Mouse (Mus musculus) liver, embryonic 16.5 days (tissue): ENCODE measurements at regions not wholly inside any gene's neighbourhood (a gene's known extent, or its start where the extent isn't known, plus 50 kb on each side); places are given as distances from the start of the nearest gene placed in this dataset.

Source experiments
- ATAC-seq: fragments of 200-750 bp; cut with Nextera tagmentation; 2 replicates; pipeline ENCODE4 v1.8.0; 2017; ENCODE audit warnings: low read depth, mild to moderate bottlenecking, moderate number of reproducible peaks, moderate library complexity
- H3K27ac ChIP-seq: fragments of 300-500 bp; sonication (generic); 2 replicates; pipeline ENCODE4 v1.5.1; 2014; ENCODE audit warnings: mild to moderate bottlenecking, low read length
- H3K27me3 ChIP-seq: fragments of 300-500 bp; sonication (generic); 2 replicates; pipeline ENCODE4 v1.6.1; 2014; ENCODE audit warnings: low read depth, low read length, mixed read lengths; ENCODE audit not compliant: control insufficient read depth, insufficient read depth
- H3K36me3 ChIP-seq: fragments of 300-500 bp; sonication (generic); 2 replicates; pipeline ENCODE4 v1.6.1; 2014; ENCODE audit warnings: mild to moderate bottlenecking; ENCODE audit not compliant: control insufficient read depth, insufficient read depth
- H3K4me1 ChIP-seq: fragments of 300-500 bp; sonication (generic); 2 replicates; pipeline ENCODE4 v1.6.1; 2014; ENCODE audit warnings: low read depth, low read length, mixed read lengths; ENCODE audit not compliant: control insufficient read depth
- H3K4me2 ChIP-seq: fragments of 300-500 bp; sonication (generic); 2 replicates; pipeline ENCODE4 v1.6.1; 2014; ENCODE audit warnings: low read depth, low read length, mixed read lengths
- H3K4me3 ChIP-seq: fragments of 300-500 bp; sonication (generic); 2 replicates; pipeline ENCODE4 v1.5.1; 2014; ENCODE audit warnings: low read depth, mild to moderate bottlenecking, low read length
- H3K9ac ChIP-seq: fragments of 300-500 bp; sonication (generic); 2 replicates; pipeline ENCODE4 v1.6.1; 2014; ENCODE audit warnings: low read depth, low read length
- H3K9me3 ChIP-seq: fragments of 300-500 bp; sonication (generic); replicated peaks from 2 replicates; pipeline ENCODE4 v1.6.1; 2016; ENCODE audit warnings: low read length; ENCODE audit not compliant: control insufficient read depth
- WGBS: fragments of 180-500 bp; shearing (Covaris S2); extraction: QIAGEN DNeasy Blood & Tissue Kit; methylation state at CpG from one replicate; pipeline ENCODE4 v1.1.7; 2014; ENCODE audit not compliant: insufficient replicate concordance; 5-methylcytosine and 5-hydroxymethylcytosine counted together

DNA sequence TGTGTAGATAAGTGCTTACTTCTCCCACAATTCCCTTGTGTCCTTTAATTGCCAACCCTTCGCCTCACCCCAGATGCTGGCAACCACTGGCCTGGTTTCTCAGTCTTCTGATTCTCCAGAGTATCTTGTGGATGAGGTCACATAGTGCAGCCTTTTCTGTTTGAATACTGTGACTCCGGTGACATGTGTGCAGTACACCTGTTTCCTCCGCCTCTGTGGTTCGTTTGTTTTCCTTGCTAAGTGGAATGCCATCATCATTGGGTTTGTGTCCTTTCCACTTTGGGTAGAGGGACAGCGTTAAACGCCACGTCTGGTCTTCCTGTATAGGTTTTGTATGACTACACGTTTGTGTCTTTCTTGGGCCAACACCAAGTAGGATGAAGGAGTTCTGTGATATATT is 224.9 kb downstream of the Pmp22 start:
- no peaks in the 10 kb centered on the region for H3K9me3 ChIP-seq
- H3K27ac ChIP-seq = no peak overlapping the region
- H3K4me1 ChIP-seq = peaks cover 3% of the 10 kb centered on the region; the same call in 1 of the 2 replicates
- H3K4me3 ChIP-seq = no peak overlapping the region
- ATAC-seq = no peak
- no peaks in the 10 kb centered on the region for H3K27me3 ChIP-seq
- 67% methylated on average over 8 of the region's 8 CpGs for WGBS
- no peaks in the 10 kb centered on the region for H3K36me3 ChIP-seq
- H3K9ac ChIP-seq = no peak overlapping the region
- no peak overlapping the region for H3K4me2 ChIP-seq

GRCm38 (mm10) chr11:63357772-63358344 is 229.1 kb downstream of the Pmp22 start:
- ATAC-seq = no peak
- WGBS = 64% methylated on average over 10 of the region's 10 CpGs
- Histone ChIP-seq H3K9me3 (no peaks in the 10 kb centered on the region), H3K4me3 (no peak overlapping the region), H3K4me2 (no peak overlapping the region), H3K4me1 (peaks cover 3% of the 10 kb centered on the region; the same call in 1 of the 2 replicates), H3K27me3 (no peaks in the 10 kb centered on the region), H3K9ac (no peak overlapping the region), H3K36me3 (no peaks in the 10 kb centered on the region), H3K27ac (no peak overlapping the region)

GRCm38 (mm10) chr11:63367756-63368265 is 239.0 kb downstream of the Pmp22 start:
- Histone ChIP-seq H3K4me2 (no peak overlapping the region), H3K4me3 (no peak overlapping the region), H3K27me3 (no peaks in the 10 kb centered on the region), H3K27ac (no peak overlapping the region), H3K9ac (no peak overlapping the region), H3K9me3 (no peaks in the 10 kb centered on the region), H3K36me3 (no peaks in the 10 kb centered on the region), H3K4me1 (no peaks in the 10 kb centered on the region)
- no peak for ATAC-seq
- WGBS = 54% methylated on average over 6 of the region's 6 CpGs

GRCm38 (mm10) chr11:63369475-63369874 is 240.7 kb downstream of the Pmp22 start:
- Histone ChIP-seq H3K4me2 (no peak overlapping the region), H3K4me1 (no peaks in the 10 kb centered on the region), H3K27me3 (no peaks in the 10 kb centered on the region), H3K9ac (no peak overlapping the region), H3K4me3 (no peak overlapping the region), H3K36me3 (no peaks in the 10 kb centered on the region), H3K9me3 (no peaks in the 10 kb centered on the region), H3K27ac (no peak overlapping the region)
- peak; percentile 69; the same call in 1 of the 2 replicates for ATAC-seq
- WGBS = 44% methylated on average over 2 of the region's 2 CpGs

GRCm38 (mm10) chr11:63376311-63376710 is 247.5 kb downstream of the Pmp22 start:
- Histone ChIP-seq H3K36me3 (no peaks in the 10 kb centered on the region), H3K9me3 (no peaks in the 10 kb centered on the region), H3K27ac (no peak overlapping the region), H3K27me3 (no peaks in the 10 kb centered on the region), H3K4me3 (no peak overlapping the region), H3K9ac (no peak overlapping the region), H3K4me1 (no peaks in the 10 kb centered on the region), H3K4me2 (no peak overlapping the region)
- 74% methylated on average over 3 of the region's 3 CpGs for WGBS
- no peak for ATAC-seq

DNA sequence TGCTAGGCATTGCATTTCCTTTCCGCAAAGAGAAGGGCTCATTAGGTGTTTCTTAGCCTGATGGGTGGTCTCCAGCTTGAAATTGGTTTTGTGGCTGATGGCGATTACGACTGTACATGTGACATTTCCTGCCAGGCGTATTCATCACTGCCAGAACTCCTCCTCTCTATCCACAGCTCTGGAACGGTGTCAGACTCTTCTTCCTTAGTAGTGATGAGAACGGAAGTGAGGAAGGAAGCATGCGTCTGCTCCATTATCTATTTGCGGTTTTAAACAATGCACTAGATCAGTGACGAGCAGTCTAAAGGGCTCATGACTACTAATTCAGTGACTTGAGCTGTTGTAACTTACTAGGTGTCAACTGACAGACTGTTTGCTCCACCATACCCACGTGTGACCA is 248.2 kb downstream of the Pmp22 start:
- no peak overlapping the region for H3K4me3 ChIP-seq
- no peaks in the 10 kb centered on the region for H3K4me1 ChIP-seq
- no peaks in the 10 kb centered on the region for H3K9me3 ChIP-seq
- no peaks in the 10 kb centered on the region for H3K36me3 ChIP-seq
- H3K27ac ChIP-seq = no peak overlapping the region
- peak; percentile 37; the same call in 1 of the 2 replicates for ATAC-seq
- H3K4me2 ChIP-seq = no peak overlapping the region
- no peak overlapping the region for H3K9ac ChIP-seq
- 20% methylated on average over 10 of the region's 10 CpGs for WGBS
- H3K27me3 ChIP-seq = no peaks in the 10 kb centered on the region

GRCm38 (mm10) chr11:63388247-63388646 is 259.5 kb downstream of the Pmp22 start:
- Histone ChIP-seq H3K4me3 (no peak overlapping the region), H3K36me3 (no peaks in the 10 kb centered on the region), H3K4me2 (no peak overlapping the region), H3K4me1 (no peaks in the 10 kb centered on the region), H3K9me3 (no peaks in the 10 kb centered on the region), H3K27me3 (no peaks in the 10 kb centered on the region), H3K27ac (no peak overlapping the region), H3K9ac (no peak overlapping the region)
- WGBS = 54% methylated on average over 4 of the region's 4 CpGs
- ATAC-seq = no peak

- ATAC-seq = no peak
- no peak overlapping the region for H3K4me3 ChIP-seq
- no peak overlapping the region for H3K27ac ChIP-seq
- no peak overlapping the region for H3K9ac ChIP-seq
- no peaks in the 10 kb centered on the region for H3K9me3 ChIP-seq
- H3K4me1 ChIP-seq = no peaks in the 10 kb centered on the region
- H3K27me3 ChIP-seq = no peaks in the 10 kb centered on the region
- 43% methylated on average over 3 of the region's 3 CpGs for WGBS
- no peak overlapping the region for H3K4me2 ChIP-seq
- H3K36me3 ChIP-seq = no peaks in the 10 kb centered on the region
Observed at GRCm38 (mm10) chr11:63391478-63391877, 262.7 kb downstream of the Pmp22 start.

GRCm38 (mm10) chr11:63392378-63392777 is 263.6 kb downstream of the Pmp22 start:
- no peak for ATAC-seq
- H3K4me2 ChIP-seq = no peak overlapping the region
- no peaks in the 10 kb centered on the region for H3K36me3 ChIP-seq
- no peak overlapping the region for H3K27ac ChIP-seq
- no peaks in the 10 kb centered on the region for H3K27me3 ChIP-seq
- H3K9me3 ChIP-seq = no peaks in the 10 kb centered on the region
- no peaks in the 10 kb centered on the region for H3K4me1 ChIP-seq
- H3K9ac ChIP-seq = no peak overlapping the region
- no peak overlapping the region for H3K4me3 ChIP-seq
- WGBS = 43% methylated on average over 3 of the region's 3 CpGs
